Mouse (Mus musculus) 3134 (cell line): ENCODE measurements around the gene Avpr1b.
"Not testable (repeated sequence)": the region's sequence is repeated elsewhere in the genome, so short reads cannot be mapped to it uniquely, and the experiment has no call there.

ENCODE experiments used
- DNase-seq: peaks from one replicate; pipeline ENCODE4 v3.0.0-alpha.2; 2011; ENCODE audit warnings: low spot score; ENCODE audit not compliant: insufficient read length; ENCODE audit errors: extremely low read depth

The Avpr1b gene

GRCm38 (mm10) chr1:131598905-131599304, at the start of gene Avpr1b:
Avpr1b (plus strand) TSS chr1:131599239.
- DNase-seq, result no peak

DNA sequence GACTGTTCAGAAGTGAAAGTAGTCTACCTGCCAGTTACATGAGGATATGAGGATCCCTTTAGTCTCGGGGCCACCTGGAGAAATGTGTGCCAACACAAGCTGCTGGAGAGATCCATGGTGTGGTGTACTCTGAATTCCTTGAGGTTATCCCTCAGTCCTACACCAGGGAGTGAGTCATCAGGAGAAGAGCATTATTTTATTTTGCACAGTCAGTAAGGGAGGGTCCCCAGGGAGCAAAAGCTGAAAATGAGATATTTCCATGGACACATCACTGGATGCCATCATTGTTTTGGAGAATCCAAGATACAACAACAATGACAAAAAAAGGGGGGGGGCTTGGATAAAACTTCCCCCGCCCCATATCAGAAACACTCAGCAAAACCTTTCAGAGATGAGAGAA, 47.1 kb upstream of the Avpr1b start:
- peak; percentile 49 for DNase-seq

DNA sequence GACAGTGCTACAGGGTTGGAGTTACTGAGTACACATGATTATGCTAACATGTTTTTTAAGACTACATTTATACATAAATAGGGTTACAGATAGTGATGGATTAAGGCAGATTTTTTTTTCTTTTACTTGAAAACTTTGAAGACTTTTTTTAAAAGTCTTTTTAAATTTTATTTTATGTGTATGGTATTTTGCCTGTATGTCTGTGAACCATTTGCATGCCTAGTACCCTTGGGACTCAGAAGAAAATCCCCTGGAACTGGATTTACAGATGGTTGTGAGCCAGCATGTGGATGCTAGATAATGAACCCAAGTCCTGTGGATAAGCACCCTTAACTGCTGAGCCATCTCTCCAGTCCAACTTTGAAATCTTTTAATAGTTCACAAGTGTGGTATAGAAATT, 45.6 kb upstream of the Avpr1b start:
- no peak for DNase-seq

DNA sequence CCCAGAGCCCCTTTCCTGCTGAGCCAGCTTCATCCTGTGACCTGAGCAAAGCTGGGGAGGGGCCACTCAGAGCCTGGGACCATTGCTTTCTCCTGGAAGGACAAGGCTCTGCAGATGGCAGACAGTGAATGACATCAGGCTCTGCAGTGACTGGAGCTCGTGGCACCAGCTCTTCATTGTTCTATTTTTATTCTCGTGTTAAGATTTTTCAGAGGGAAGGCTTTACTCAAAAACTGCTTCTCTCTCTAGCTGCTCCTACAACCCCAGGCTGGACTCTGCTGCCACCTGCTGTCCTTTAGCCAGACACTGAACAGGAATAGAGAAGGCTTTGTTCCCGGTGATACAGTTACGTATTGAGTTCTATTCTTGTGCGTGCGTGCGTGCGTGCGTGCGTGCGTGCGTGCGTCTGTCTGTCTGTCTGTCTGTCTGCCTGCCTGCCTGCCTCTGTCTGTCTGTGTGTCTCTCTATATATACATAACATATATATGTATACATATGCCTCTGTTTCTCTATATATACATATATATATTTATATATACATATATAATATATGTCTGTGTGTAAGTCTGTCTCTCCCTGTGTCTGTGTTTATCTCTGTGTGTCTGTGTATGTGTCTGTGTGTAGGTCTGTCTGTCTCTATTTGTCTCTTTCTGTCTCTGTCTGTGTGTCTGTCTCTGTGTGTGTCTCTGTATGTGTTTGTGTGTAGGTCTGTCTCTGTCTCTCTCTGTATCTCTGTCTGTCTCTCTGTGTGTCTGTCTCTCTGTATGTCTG, 43.8 kb upstream of the Avpr1b start:
- DNase-seq, result peak; percentile 45

DNA sequence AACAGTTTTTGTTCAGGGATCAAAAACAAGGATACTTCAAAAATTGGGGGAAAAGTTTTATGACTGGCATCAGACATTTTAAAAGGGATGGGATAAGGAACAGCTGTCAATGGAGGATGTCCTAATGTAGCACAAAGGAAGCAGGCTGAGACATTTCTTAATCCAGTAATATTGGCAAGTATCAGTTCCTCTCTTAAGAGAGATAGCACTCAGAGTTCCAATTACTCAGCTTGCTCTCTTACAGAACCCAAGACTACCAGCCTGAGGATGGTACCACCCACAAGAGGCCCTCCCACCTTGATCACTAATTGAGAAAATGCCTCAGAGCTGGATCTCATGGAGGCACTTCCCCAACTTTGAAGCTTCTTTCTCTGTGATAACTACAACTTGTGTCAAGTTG, 38.5 kb upstream of the Avpr1b start:
- DNase-seq, result no peak

DNA sequence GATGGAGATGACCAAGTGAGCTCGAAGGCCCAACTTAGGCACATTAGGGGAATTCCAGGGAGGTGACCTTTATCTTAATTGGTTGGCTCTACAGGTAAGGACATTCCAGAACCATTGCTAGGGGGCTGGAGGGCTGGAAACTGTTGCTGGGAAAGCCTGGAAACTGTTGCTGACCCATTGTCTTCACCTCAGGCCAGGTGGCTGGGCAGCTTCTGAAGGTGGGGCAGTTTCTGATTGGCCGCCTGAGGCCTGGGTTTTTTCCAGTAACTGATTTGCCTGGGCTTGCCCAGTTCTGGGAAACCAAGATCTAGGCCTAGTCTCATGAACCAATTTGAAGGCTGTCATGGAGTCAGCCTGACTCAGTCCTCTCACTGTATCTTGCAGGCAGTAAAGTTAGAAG, 37.0 kb upstream of the Avpr1b start:
- DNase-seq, result no peak

- not testable (repeated sequence) for DNase-seq
These were observed 33.0 kb upstream of the Avpr1b start for GRCm38 (mm10) chr1:131566056-131566455.

- no peak for DNase-seq
These were observed 29.3 kb upstream of the Avpr1b start for GRCm38 (mm10) chr1:131569721-131570120.

DNA sequence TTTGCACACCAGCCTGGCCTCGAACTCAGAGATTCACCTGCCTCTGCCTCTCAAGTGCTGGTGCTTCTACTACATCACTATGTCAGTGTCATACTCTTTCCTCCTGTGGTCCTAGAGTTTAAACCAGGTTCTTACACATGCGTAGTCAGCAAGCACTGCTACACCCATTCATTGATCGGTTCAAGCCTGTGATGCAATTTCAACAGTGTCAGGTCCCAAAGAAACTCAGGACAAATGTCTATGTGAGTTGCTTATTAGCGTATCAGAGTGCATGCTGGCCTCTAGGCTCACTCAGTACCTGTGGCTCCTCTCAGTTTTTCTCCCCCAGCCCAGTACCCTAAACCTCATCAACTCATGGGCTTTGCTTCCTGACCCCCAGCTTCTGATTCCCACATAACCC, 28.6 kb upstream of the Avpr1b start:
- no peak for DNase-seq

DNA sequence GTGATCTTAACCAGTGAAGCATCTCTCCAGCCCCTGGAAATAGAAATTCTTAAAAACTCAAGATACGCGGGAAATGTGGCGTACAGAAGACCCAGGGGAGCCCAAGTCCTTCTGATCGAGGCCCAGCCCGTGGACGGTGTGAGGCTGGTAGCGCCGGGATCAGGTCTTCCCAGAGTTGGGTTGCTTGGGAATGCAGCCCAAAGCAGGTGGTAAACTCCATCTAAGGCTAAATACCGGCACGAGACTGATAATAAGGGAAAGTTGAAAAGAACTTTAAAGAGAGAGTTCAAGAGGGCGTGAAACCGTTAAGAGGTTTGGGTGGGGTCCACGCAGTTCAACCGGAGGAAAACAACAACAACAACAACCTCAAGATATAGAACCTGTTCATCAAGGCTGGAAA, 25.3 kb upstream of the Avpr1b start:
- DNase-seq, result peak; percentile 57

DNA sequence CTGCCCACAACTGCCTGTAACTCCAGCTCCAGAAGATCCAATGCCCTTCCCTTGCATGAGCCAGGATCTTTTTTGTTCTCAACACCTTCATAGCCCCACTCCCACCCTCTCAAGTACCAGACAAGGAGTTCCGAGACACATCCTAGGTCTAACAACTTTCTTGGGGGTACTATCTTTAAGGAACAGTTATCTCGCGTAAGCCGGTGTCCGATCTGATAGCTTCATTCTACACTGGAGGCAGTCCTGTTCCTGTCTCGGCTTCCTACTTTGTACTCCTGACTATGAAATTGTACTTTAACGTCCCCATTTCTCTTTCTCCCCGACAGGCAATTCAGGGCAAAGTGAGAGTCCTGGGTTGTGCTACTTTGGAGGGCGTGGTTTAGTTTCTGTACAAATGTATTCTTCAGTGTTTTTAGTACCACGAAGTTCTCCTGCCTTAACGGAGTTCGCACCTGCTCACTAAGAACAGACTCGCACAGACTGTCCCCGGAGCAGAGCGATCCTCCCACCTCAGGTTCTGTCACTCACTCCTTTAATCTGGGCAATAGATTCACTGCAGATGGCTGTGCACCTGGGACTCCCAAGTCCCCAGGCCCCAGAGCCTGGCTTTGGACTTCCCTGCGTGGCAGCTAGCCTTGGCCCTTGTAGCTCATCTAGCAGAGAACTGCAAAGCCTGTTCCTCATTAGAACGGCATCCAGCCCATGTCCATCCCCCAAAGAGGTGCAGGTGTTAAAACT, 19.9 kb upstream of the Avpr1b start:
- no peak for DNase-seq

- DNase-seq, result no peak
These were observed 18.6 kb upstream of the Avpr1b start for GRCm38 (mm10) chr1:131580389-131580788.

DNA sequence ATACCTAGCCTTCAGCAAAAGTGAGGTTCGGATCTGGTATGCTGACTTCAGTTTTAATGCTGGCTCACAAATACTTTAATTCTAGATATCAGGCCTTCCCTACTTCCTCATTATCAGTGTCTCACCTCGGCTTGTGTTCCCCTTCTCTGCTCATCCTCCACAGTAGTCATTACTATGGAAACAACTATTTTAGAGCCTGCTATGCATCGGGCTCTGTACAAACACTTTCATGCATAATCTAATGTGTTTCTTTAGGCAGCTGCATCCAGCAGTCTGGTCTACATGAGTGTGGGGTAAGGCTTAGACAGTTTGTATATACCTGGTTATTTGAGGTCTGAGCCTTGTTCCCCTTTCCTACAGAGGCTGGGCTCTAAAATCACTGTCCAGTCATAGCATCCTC, 15.4 kb upstream of the Avpr1b start:
- no peak for DNase-seq

GRCm38 (mm10) chr1:131586836-131587235, 12.2 kb upstream of the Avpr1b start:
- DNase-seq, result peak; percentile 50

DNA sequence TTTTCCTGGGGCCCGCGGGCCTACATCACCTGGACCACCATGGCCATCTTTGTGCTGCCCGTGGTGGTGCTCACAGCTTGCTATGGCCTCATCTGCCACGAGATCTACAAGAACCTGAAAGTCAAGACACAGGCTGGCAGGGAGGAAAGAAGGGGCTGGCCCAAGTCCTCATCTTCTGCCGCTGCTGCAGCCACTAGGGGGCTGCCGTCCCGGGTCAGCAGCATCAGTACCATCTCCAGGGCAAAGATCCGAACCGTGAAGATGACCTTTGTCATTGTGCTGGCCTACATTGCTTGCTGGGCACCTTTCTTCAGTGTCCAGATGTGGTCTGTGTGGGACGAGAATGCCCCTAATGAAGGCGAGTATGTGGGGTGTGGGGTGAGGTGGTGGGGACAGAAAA, 1.3 kb downstream of the Avpr1b start:
- DNase-seq, result no peak

DNA sequence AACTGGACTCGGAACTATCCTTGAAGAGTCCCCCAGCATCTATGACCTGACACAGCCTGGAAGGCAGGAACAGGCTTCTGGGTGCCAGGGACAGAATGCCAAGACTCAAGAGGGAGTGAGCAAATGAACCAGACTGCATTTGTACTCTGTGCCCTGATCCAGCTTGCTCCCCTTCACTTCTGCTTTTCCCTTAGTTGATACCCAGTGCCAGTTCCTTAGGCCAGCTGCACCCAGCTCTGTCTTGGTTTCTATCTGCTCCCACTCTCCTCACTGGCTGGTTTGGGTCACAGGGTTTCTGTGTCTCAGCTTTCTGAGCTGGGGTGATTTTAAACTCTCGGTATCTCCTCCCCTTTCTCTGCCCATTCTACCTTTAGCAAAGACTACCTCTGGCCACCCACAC, 7.7 kb downstream of the Avpr1b start:
- no peak for DNase-seq

GRCm38 (mm10) chr1:131612556-131613155, 13.6 kb downstream of the Avpr1b start:
- no peak for DNase-seq

DNA sequence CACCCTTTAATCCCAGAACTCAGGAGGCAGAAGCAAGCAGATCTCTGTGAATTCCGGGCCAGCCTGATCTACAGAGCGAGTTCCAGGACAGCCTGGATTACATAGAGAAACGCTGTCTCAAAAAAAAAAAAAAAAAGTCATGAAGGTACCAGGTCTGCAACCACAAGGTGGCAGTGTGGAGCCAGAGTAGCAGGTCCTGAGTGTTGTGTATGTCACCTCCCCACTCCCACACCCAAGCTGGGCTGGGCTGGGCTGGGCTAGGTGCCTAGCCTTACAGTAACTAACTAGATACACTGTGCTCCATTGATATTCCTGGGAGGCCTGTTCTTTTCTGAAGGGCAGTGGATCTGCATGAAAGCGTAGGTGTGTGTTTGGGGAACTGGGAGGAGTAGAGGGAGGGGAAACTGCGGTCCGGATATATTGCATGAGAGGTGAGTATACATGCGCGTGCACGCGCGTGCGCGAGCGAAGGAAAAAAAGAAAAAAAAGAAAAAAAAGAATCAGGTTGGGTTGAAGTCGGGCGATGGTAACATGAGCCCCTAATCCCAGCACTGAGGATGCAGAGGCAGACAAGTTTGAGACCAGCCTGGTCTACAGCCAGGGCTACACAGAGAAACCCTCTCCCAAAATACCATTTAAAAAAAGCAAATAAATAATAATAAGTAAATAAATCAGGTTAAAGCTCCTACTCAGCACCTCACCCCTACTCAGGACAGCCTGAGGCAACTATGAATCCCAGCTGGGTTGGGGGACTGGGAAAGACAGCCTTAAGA, 14.5 kb downstream of the Avpr1b start:
- DNase-seq, result peak; percentile 13

- no peak for DNase-seq
These were observed 15.6 kb downstream of the Avpr1b start for GRCm38 (mm10) chr1:131614641-131615040.

GRCm38 (mm10) chr1:131616131-131616530, 17.1 kb downstream of the Avpr1b start:
- DNase-seq, result no peak
